Mouse (Mus musculus) adrenal gland, adult 2 months (tissue): ENCODE measurements at regions not wholly inside any gene's neighbourhood (a gene's known extent, or its start where the extent isn't known, plus 50 kb on each side); places are given as distances from the start of the nearest gene placed in this dataset.
A peak's percentile ranks its signal among the peaks of the same experiment; 100 is the strongest.

Experiments
- DNase-seq: peaks from one replicate; pipeline ENCODE4 v3.0.0; 2021

DNA sequence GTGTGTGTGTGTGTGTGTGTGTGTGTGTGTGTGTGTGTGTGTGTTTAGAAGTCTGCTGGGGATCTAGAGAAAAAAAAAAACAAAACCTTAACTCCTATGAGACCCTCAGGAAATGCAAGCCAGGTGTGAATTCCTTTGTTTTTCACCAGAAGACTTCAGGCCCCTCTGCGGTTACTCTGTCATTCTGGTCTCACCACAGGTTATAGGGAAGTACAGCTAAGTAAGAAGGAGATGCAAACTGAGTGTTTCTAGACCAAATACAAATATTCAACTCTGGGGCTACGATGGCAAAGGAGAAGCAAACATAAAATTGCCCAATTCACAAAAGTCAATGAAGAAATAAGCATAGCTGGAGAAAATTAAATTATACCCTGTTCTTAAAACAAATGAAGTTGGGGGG, 54.9 kb upstream of the Basp1 start:
- no peak for DNase-seq

DNA sequence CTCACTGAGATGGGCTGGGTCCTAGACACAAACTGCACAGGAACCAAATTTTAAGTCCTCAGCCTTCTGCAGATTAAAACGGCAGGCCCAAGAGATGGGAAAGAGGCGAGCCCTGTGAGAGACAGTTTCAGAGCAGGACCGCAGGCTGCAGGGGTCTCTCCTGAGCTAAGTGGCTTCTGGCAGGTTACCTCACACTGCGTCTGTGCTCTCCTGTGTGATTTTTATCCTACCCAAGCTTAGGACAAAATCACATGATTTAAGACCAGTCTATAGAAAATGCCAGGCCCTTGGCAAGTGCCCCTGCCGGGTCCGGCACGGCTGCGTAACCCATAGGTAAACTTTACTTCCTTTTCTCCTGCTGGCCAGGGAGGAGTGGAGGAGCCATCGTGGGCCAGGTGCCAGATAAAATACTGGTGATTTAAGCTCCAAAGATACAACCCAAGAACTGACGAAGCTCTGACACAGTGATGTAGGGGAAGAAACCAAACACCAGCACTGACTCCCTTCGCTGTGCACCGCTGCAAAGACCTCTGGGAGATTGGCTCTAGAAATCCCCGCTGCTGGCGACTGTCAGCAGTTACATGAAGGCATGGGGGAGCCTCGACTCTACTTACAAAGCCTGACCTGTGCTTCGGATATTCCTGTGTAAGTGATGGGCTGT, 55.8 kb upstream of the Basp1 start:
- DNase-seq: no peak

DNA sequence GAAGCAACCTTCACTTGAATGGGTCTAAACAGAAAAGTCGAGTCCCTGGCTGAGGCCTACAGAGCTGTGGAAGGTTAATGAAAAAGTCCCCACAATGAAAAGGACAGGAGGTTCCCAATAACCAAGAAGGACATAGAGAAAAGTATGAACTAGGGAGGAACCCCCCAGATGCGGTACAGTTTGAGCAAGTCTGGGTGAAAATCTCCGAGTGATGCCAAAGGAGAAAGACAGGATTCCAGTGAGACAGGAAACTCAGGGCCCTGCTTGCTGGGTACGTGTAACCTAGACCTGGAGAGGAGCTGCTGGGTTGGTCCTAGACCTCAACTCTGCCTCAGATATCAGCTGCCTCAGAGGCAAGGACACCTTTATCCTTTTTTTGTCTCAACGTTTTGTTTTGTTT, 57.8 kb upstream of the Basp1 start:
- no peak for DNase-seq

DNA sequence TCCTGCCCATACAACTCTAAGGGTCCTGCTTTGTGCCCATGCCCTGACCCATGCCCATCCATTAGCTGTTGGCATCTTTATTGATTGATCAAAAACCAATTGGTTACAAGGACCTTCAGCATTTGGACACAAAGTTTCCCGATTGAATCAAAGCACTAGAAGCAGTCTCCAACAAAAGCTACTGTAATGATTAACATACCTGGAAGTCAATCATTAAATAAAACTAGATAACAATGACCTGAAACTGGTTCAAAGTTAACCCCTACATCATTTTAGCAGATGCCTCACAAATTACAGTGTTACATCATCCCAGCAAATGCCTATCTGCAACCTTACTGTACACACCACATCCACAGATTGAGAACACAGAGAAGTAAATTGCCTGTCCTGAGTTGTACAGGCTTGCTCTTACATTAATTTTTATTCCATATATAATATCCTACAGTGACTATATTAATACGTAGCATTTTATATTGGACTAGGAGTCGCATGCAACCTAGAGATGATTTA, 59.7 kb upstream of the Basp1 start:
- no peak for DNase-seq

- no peak for DNase-seq
Measured at GRCm38 (mm10) chr15:25474096-25474495, 60.5 kb upstream of the Basp1 start.

- DNase-seq: no peak
Measured at GRCm38 (mm10) chr15:25482586-25482985, 69.0 kb upstream of the Basp1 start.

GRCm38 (mm10) chr15:25485372-25485771, 71.8 kb upstream of the Basp1 start:
- no peak for DNase-seq

DNA sequence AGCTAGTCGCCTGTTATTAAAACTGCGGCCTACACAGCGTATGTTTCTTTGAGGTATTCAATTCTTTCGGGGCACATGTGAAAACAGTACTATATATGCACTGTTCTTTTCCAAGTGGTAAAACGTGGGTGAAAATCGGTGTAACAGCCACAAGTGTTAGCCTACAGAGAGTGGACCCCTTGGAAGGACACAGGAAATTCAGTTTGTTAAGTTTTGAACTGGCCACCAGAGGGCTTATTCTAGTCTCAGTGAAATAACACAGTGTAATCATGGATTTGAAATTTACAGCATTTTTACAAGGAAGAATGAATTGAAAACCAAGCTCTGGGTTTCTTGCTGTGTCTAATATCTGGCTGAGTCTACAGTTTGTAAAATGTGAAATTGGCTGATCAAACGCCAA, 72.6 kb upstream of the Basp1 start:
- DNase-seq: no peak

DNA sequence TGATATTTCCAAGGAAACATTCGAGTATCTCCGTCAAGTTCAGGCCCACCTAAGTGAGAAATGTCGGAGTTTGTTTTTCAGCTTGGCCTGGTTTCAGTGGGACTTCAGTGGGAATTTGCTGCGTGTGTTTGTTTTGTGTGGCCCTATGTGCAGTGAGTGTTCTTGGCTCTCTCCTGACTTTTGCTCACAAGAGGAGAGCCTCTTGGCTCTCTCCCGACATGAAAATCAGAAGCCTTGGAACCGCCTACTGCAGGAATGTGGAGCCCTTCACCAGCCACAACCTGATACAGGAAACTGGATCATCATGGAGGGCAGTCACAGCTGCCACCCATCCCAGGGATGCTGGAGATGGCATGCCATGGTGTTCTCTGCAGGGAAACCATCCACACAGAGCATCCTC, 76.2 kb upstream of the Basp1 start:
- DNase-seq: no peak

GRCm38 (mm10) chr15:25492161-25492746, 78.7 kb upstream of the Basp1 start:
- DNase-seq: no peak

- DNase-seq: no peak
Measured at GRCm38 (mm10) chr15:25494687-25495299, 81.2 kb upstream of the Basp1 start.

- no peak for DNase-seq
Measured at GRCm38 (mm10) chr15:25495926-25496644, 82.5 kb upstream of the Basp1 start.

GRCm38 (mm10) chr15:25497743-25498142, 84.2 kb upstream of the Basp1 start:
- DNase-seq: no peak

GRCm38 (mm10) chr15:25498422-25498821, 84.9 kb upstream of the Basp1 start:
- DNase-seq: no peak

- DNase-seq: peak; percentile 22
Measured at GRCm38 (mm10) chr15:25502513-25502912, 88.9 kb upstream of the Basp1 start.

DNA sequence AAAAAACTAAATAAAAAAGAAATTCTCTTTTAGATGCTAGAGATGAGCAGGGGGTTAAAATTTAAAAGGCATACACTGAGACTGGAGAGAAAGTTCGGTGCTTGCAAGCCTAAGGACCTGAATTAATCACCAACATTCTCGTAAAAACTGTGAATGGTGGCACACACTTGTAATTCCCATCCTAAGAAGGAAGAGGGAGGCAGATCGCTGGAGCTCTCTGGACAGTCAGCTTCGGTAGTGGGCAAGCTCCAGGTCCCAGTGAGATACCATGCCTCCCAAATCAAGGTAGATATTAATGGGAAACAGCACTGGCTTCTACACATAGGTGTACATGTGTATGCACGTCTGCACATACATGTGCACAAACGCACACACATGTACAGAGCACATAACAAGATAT, 89.5 kb upstream of the Basp1 start:
- no peak for DNase-seq

- peak; percentile 46 for DNase-seq
Measured at GRCm38 (mm10) chr15:25509139-25509538, 95.6 kb upstream of the Basp1 start.

DNA sequence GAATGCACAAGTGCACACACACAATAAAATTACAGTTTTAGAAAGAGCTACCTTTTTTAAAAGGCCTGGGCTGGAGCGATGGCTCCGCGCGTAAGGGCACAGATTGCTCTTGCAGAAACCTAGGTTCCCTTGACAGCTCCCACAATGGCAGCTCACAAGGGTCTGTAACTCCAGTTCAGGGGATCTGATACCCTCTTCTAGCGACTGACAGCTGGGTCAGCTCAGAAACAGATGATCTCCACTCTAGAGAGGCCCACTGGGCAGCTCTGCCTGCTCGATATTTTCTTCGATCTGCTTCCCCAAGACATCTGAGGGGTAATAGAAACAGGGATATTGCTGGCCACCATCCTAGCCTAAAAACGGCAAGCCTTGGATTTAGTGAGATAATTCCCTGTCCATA, 96.0 kb upstream of the Basp1 start:
- DNase-seq: no peak

DNA sequence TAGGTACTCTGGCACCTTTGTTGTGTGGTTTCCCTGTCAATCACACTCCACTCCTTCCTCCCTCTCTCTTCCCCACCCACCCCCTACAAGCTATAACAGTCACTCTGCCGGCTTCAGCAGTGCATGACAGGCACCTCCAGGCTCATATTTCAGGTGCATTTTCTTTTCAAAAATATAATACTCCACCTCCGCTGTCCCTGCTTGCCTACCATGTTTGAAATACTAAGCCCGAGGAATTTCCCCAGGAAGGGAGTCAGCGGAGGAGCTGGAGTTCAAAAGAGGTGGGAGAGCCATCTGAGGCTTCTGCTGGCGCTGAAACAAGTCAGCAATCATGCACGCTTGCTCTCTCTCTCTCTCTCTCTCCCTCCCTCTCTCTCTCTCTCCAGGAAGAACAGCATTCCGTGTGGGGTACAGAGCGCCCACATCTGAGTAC, 96.5 kb upstream of the Basp1 start:
- DNase-seq: no peak

- DNase-seq: no peak
Measured at GRCm38 (mm10) chr15:25518025-25518928, 104.0 kb upstream of the Myo10 start.

DNA sequence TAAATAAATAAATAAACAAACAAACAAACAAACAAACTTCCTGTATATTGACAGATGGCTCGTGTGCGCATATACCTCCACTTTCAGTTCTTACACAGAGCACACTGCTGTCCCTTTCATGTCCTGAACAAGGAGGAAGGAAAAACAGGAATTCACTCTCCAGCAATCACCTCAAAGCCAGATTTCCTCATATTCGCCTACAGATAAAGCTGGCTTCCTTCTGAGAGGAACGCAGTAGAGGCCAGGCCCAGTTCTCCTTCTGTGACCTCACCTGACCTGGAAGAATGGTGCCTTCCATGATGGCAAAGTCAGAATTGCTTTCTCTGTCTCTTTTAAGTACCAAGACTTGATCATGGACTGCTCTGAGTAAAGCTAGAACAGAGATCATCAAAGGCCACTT, 98.1 kb upstream of the Myo10 start:
- DNase-seq: no peak

GRCm38 (mm10) chr15:25525337-25525736, 97.0 kb upstream of the Myo10 start:
- DNase-seq: peak; percentile 16
